ENCODE assay signal across 21 mouse cellular contexts in the genomic region with DNA sequence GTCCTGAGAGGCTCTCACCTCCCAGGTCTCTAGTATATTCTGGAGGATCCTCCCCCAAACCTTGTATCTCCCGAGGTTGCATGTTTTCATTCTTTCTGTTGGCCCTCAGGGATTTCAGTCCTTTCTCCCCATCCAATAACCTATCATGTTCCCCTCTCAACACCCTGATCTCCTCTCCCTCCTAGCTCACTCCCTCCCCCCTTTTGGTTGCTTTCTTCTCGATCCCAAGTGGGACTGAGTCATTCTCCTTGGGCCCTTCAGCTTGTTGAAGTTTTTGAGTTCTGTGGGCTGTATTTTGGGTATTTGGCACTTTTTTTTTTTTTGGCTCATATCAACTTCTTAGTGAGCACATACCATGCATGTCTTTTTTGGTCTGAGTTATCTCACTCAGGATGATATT. TPM values are rescaled to one million over a fixed set of nuclear protein-coding genes. Genes with fewer than 3 reads are reported as not detected.
"Had no signal": no experiment of that assay in that cellular context is flagged by ENCODE, and none has a peak within 500 bp of the region (broad histone marks: within the 10 kb centered on the region; RNA-seq: fewer than 3 reads in every experiment).

No protein-coding gene starts in this region.

- H3K4me1 ChIP-seq: midbrain, embryonic 10.5 days; midbrain, embryonic 12.5 days; neural tube, embryonic 13.5 days; neural tube, embryonic 15.5 days; stomach, embryonic 15.5 days had no signal

- DNase-seq: lung, adult 18-20 months; lung, embryonic 14.5 days; lung, postnatal 10 days; lung, postnatal 4 days; midbrain, embryonic 14.5 days; retina, postnatal 1 day; right cerebral cortex, adult 18-20 months; right cerebral cortex, postnatal 25 days; right cerebral cortex, postnatal 4 days; spleen, adult 18-20 months; thymus, adult 2 months; thymus, postnatal 25 days; thymus, postnatal 4 days had no signal

- H3K4me3 ChIP-seq: midbrain, embryonic 10.5 days; midbrain, embryonic 12.5 days; myocyte; neural tube, embryonic 13.5 days; neural tube, embryonic 15.5 days; stomach, embryonic 15.5 days had no signal

- H3K27ac ChIP-seq: midbrain, embryonic 10.5 days; midbrain, embryonic 12.5 days; neural tube, embryonic 13.5 days; neural tube, embryonic 15.5 days; stomach, embryonic 15.5 days; stomach, postnatal 0 days had no signal

RNA-seq across cellular contexts. Expression of gene Col3a1, which starts 47.8 kb away (rescaled TPM):
- total RNA-seq: megakaryocyte-erythroid progenitor cell, adult 5-6 weeks had no signal
